Mouse (Mus musculus) gastrocnemius, adult 8-10 months (tissue): ENCODE results near the gene Zfp108. TPM values are rescaled to one million over a fixed set of nuclear protein-coding genes. Genes with fewer than 3 reads are reported as not detected.

Experiments used
- DNase-seq, 2 experiments: peaks; one replicate each; pipeline ENCODE4 v3.0.0; 2022; ENCODE audit warnings: low spot score in 2 of 2
- total RNA-seq, 4 experiments: library from RNA; stranded (reverse); gene quantifications; 2 replicates each; pipeline ENCODE4 v1.2.4; 2022

The Zfp108 gene
- total RNA-seq, 4 experiments from 2014 or later, result 2.0 to 2.4 (median 2.2) TPM

GRCm38 (mm10) chr7:24280858-24281145 lies 26.2 kb downstream of the Zfp108 start:
- no peak for DNase-seq

- DNase-seq, result no peak
These were observed 31.5 kb downstream of the Zfp108 start for GRCm38 (mm10) chr7:24286090-24286489.

- no peak for DNase-seq
These were observed 32.3 kb downstream of the Zfp108 start for GRCm38 (mm10) chr7:24286916-24287315.

- DNase-seq, result no peak
These were observed 33.1 kb downstream of the Zfp108 start for GRCm38 (mm10) chr7:24287670-24288069.

GRCm38 (mm10) chr7:24288512-24288911 lies 33.9 kb downstream of the Zfp108 start:
- no peak for DNase-seq

GRCm38 (mm10) chr7:24290106-24290693 lies 35.6 kb downstream of the Zfp108 start:
- DNase-seq, result no peak

- no peak for DNase-seq
These were observed 36.9 kb downstream of the Zfp108 start for GRCm38 (mm10) chr7:24291387-24292090.

GRCm38 (mm10) chr7:24293061-24293851 lies 38.7 kb downstream of the Zfp108 start:
- no peak for DNase-seq

GRCm38 (mm10) chr7:24294763-24295162 lies 40.2 kb downstream of the Zfp108 start:
- no peak for DNase-seq

- no peak for DNase-seq
These were observed 40.8 kb downstream of the Zfp108 start for GRCm38 (mm10) chr7:24295376-24295775.

GRCm38 (mm10) chr7:24296386-24296785 lies 41.8 kb downstream of the Zfp108 start:
- no peak for DNase-seq

- DNase-seq, result no peak
These were observed 42.9 kb downstream of the Zfp108 start for GRCm38 (mm10) chr7:24297361-24298095.

GRCm38 (mm10) chr7:24298635-24298972 lies 44.0 kb downstream of the Zfp108 start:
- DNase-seq, result no peak

GRCm38 (mm10) chr7:24298973-24299708 lies 44.5 kb downstream of the Zfp108 start:
- peak; percentile 29 to 50 for DNase-seq

GRCm38 (mm10) chr7:24299823-24300481 lies 45.4 kb downstream of the Zfp108 start:
- DNase-seq, result no peak

GRCm38 (mm10) chr7:24300771-24301282 lies 46.2 kb downstream of the Zfp108 start, which contains the start of gene Zfp61:
Gene Zfp61 (minus strand): TSS chr7:24301232.
- DNase-seq, result no peak
